Mouse (Mus musculus) gastrocnemius, postnatal 10 days (tissue): ENCODE measurements around the gene Ofd1. TPM values are rescaled to one million over a fixed set of nuclear protein-coding genes. Genes with fewer than 3 reads are reported as not detected.

Experiments used
- DNase-seq: peaks from one replicate; pipeline ENCODE4 v3.0.0; 2021; ENCODE audit warnings: mixed read lengths
- total RNA-seq, 2 experiments: library from RNA; stranded (reverse); gene quantifications; 2 replicates each; pipeline ENCODE4 v1.2.3; 2021

The Ofd1 gene
- total RNA-seq, 2 experiments from 2014 or later = 6.0 to 7.9 TPM

GRCm38 (mm10) chrX:166359927-166360440 lies 80.5 kb downstream of the Ofd1 start:
- no peak for DNase-seq

GRCm38 (mm10) chrX:166358955-166359354 lies 81.5 kb downstream of the Ofd1 start:
- no peak for DNase-seq

GRCm38 (mm10) chrX:166356276-166356675 lies 84.2 kb downstream of the Ofd1 start:
- no peak for DNase-seq

- DNase-seq = no peak
Observed at GRCm38 (mm10) chrX:166354913-166355312, 85.6 kb downstream of the Ofd1 start.

GRCm38 (mm10) chrX:166353412-166353811 lies 87.1 kb downstream of the Ofd1 start:
- DNase-seq = no peak

- DNase-seq = peak; percentile 38
Observed at GRCm38 (mm10) chrX:166351790-166352189, 88.7 kb downstream of the Ofd1 start.

GRCm38 (mm10) chrX:166348634-166349033 lies 91.9 kb downstream of the Ofd1 start:
- DNase-seq = no peak

GRCm38 (mm10) chrX:166348086-166348485 lies 92.4 kb downstream of the Ofd1 start:
- no peak for DNase-seq

- DNase-seq = no peak
Observed at GRCm38 (mm10) chrX:166344228-166345015, 96.1 kb downstream of the Ofd1 start.

GRCm38 (mm10) chrX:166341795-166342194 lies 98.7 kb downstream of the Ofd1 start:
- DNase-seq = no peak

Other genes with a start within 250 kb of the Ofd1 start
- 10 to 100 TPM; 12.6 to 14.2 TPM for gene Gpm6b, start 201.8 kb downstream of the Ofd1 start, total RNA-seq
- gene Trappc2, start 130 bp downstream of the Ofd1 start, total RNA-seq = 10 to 100 TPM; 19.3 to 20.6 TPM
- 10 to 100 TPM; 20.2 to 20.4 TPM for gene Rab9, start 39.2 kb upstream of the Ofd1 start, total RNA-seq
- gene Tceanc, start 77.9 kb upstream of the Ofd1 start, total RNA-seq = 1 to 10 TPM; 4.2 to 6.6 TPM
- gene Egfl6, start 145.0 kb upstream of the Ofd1 start, total RNA-seq = 10 to 100 TPM; 11.0 to 13.4 TPM